Mouse (Mus musculus) midbrain, embryonic 10.5 days (tissue): ENCODE data around the gene Slc4a4. TPM values are rescaled to one million over a fixed set of nuclear protein-coding genes. Genes with fewer than 3 reads are reported as not detected.

Experiments used
- DNase-seq: peaks from one replicate; pipeline ENCODE4 v3.0.0-alpha.2; 2017; ENCODE audit warnings: low spot score
- H3K27ac ChIP-seq: fragments of 300-500 bp; sonication (generic); replicated peaks from 2 replicates; pipeline ENCODE4 v1.5.1; 2016; ENCODE audit warnings: mild to moderate bottlenecking
- H3K27me3 ChIP-seq: fragments of 300-500 bp; sonication (generic); 2 replicates; pipeline ENCODE4 v1.6.1; 2016; ENCODE audit warnings: low read depth, mild to moderate bottlenecking; ENCODE audit not compliant: poor library complexity, severe bottlenecking
- H3K36me3 ChIP-seq: fragments of 300-500 bp; sonication (generic); 2 replicates; pipeline ENCODE4 v1.6.1; 2016; ENCODE audit warnings: mild to moderate bottlenecking, moderate library complexity
- H3K4me1 ChIP-seq: fragments of 300-500 bp; sonication (generic); 2 replicates; pipeline ENCODE4 v1.6.1; 2016
- H3K4me3 ChIP-seq: fragments of 300-500 bp; sonication (generic); 2 replicates; pipeline ENCODE4 v1.5.1; 2016; ENCODE audit warnings: mild to moderate bottlenecking, moderate library complexity
- H3K9me3 ChIP-seq: fragments of 300-500 bp; sonication (generic); replicated peaks from 2 replicates; pipeline ENCODE4 v1.6.1; 2016; ENCODE audit warnings: mild to moderate bottlenecking
- WGBS: fragments of 180-500 bp; shearing (Covaris S2); methylation state at CpG from one replicate; pipeline ENCODE4 v1.1.7; 2016; 5-methylcytosine and 5-hydroxymethylcytosine counted together
- polyA plus RNA-seq: library from polyadenylated mRNA; unstranded; fragments of >200 nt; fragmentation: Nextera tagmentation; extraction: Ambion mirVana; gene quantifications from 2 replicates; pipeline ENCODE4 v1.2.1, GENCODE M21; 2016

Gene Slc4a4
- polyA plus RNA-seq, 1 experiment from 2014 or later = 1.5 TPM

GRCm38 (mm10) chr5:88925576-88925975 is 39.0 kb downstream of the Slc4a4 start:
- 95% methylated on average over 5 of the region's 5 CpGs for WGBS
- H3K9me3 ChIP-seq = no peaks in the 10 kb centered on the region
- H3K27me3 ChIP-seq = no peaks in the 10 kb centered on the region
- peaks cover 14% of the 10 kb centered on the region for H3K4me1 ChIP-seq
- H3K4me3 ChIP-seq = no peak overlapping the region
- DNase-seq = no peak
- no peak overlapping the region for H3K27ac ChIP-seq
- no peaks in the 10 kb centered on the region for H3K36me3 ChIP-seq

- no peak overlapping the region for H3K27ac ChIP-seq
- no peaks in the 10 kb centered on the region for H3K36me3 ChIP-seq
- no peak for DNase-seq
- H3K9me3 ChIP-seq = no peaks in the 10 kb centered on the region
- no peak overlapping the region for H3K4me3 ChIP-seq
- H3K27me3 ChIP-seq = no peaks in the 10 kb centered on the region
- 60% methylated on average over 13 of the region's 13 CpGs for WGBS
- H3K4me1 ChIP-seq = peaks cover 16% of the 10 kb centered on the region
These were observed 41.7 kb downstream of the Slc4a4 start for GRCm38 (mm10) chr5:88928201-88928916.

- H3K27ac ChIP-seq = peak overlapping the region; percentile 33; the same call in 1 of the 2 replicates
These were observed 42.9 kb downstream of the Slc4a4 start for GRCm38 (mm10) chr5:88929392-88930094.

GRCm38 (mm10) chr5:88930129-88930528 is 43.5 kb downstream of the Slc4a4 start:
- 85% methylated on average over 5 of the region's 5 CpGs for WGBS
- Histone ChIP-seq H3K27me3 (no peaks in the 10 kb centered on the region), H3K36me3 (no peaks in the 10 kb centered on the region), H3K9me3 (no peaks in the 10 kb centered on the region), H3K4me3 (no peak overlapping the region), H3K4me1 (peaks cover 24% of the 10 kb centered on the region), H3K27ac (0 out of 2 replicates have a peak overlapping the region, but pooled peaks have one; percentile 33)
- DNase-seq = no peak

More at GRCm38 (mm10) chr5:88929392-88930094, 42.9 kb downstream of the Slc4a4 start:
- Histone ChIP-seq H3K4me3 (no peak overlapping the region), H3K27me3 (no peaks in the 10 kb centered on the region), H3K4me1 (peaks cover 24% of the 10 kb centered on the region), H3K36me3 (no peaks in the 10 kb centered on the region), H3K9me3 (no peaks in the 10 kb centered on the region)
- peak; percentile 26 for DNase-seq
- WGBS = 51% methylated on average over 18 of the region's 18 CpGs

GRCm38 (mm10) chr5:88930611-88931010 is 44.0 kb downstream of the Slc4a4 start:
- Histone ChIP-seq H3K27ac (no peak overlapping the region), H3K27me3 (no peaks in the 10 kb centered on the region), H3K36me3 (no peaks in the 10 kb centered on the region), H3K4me1 (peaks cover 24% of the 10 kb centered on the region), H3K9me3 (no peaks in the 10 kb centered on the region), H3K4me3 (no peak overlapping the region)
- no peak for DNase-seq
- WGBS = 77% methylated on average over 11 of the region's 11 CpGs

GRCm38 (mm10) chr5:88931176-88931575 is 44.6 kb downstream of the Slc4a4 start:
- DNase-seq = no peak
- Histone ChIP-seq H3K4me1 (peaks cover 24% of the 10 kb centered on the region), H3K4me3 (no peak overlapping the region), H3K27ac (no peak overlapping the region), H3K27me3 (no peaks in the 10 kb centered on the region), H3K9me3 (no peaks in the 10 kb centered on the region), H3K36me3 (no peaks in the 10 kb centered on the region)
- WGBS = 86% methylated on average over 9 of the region's 9 CpGs

- Histone ChIP-seq H3K4me1 (peaks cover 24% of the 10 kb centered on the region), H3K27me3 (no peaks in the 10 kb centered on the region), H3K9me3 (no peaks in the 10 kb centered on the region), H3K4me3 (no peak overlapping the region), H3K36me3 (no peaks in the 10 kb centered on the region), H3K27ac (no peak overlapping the region)
- DNase-seq = no peak
- 86% methylated on average over 7 of the region's 7 CpGs for WGBS
These were observed 46.8 kb downstream of the Slc4a4 start for GRCm38 (mm10) chr5:88933454-88933853.

GRCm38 (mm10) chr5:88933946-88934345 is 47.3 kb downstream of the Slc4a4 start:
- 87% methylated on average over 14 of the region's 14 CpGs for WGBS
- DNase-seq = no peak
- H3K27ac ChIP-seq = no peak overlapping the region
- no peaks in the 10 kb centered on the region for H3K27me3 ChIP-seq
- no peaks in the 10 kb centered on the region for H3K9me3 ChIP-seq
- no peak overlapping the region for H3K4me3 ChIP-seq
- peaks cover 24% of the 10 kb centered on the region for H3K4me1 ChIP-seq
- H3K36me3 ChIP-seq = no peaks in the 10 kb centered on the region

GRCm38 (mm10) chr5:88938208-88938607 is 51.6 kb downstream of the Slc4a4 start:
- Histone ChIP-seq H3K4me1 (peaks cover 9% of the 10 kb centered on the region), H3K4me3 (no peak overlapping the region), H3K36me3 (no peaks in the 10 kb centered on the region), H3K27ac (no peak overlapping the region), H3K27me3 (no peaks in the 10 kb centered on the region), H3K9me3 (no peaks in the 10 kb centered on the region)
- no peak for DNase-seq
- 84% methylated on average over 1 of the region's 1 CpGs for WGBS

- Histone ChIP-seq H3K4me3 (no peak overlapping the region), H3K36me3 (no peaks in the 10 kb centered on the region), H3K4me1 (no peaks in the 10 kb centered on the region), H3K27ac (no peak overlapping the region), H3K9me3 (no peaks in the 10 kb centered on the region), H3K27me3 (no peaks in the 10 kb centered on the region)
- WGBS = 76% methylated on average over 6 of the region's 6 CpGs
- DNase-seq = no peak
These were observed 52.5 kb downstream of the Slc4a4 start for GRCm38 (mm10) chr5:88939151-88939550.

- no peaks in the 10 kb centered on the region for H3K36me3 ChIP-seq
- H3K9me3 ChIP-seq = no peaks in the 10 kb centered on the region
- WGBS = 76% methylated on average over 2 of the region's 2 CpGs
- H3K27ac ChIP-seq = no peak overlapping the region
- no peak for DNase-seq
- H3K4me3 ChIP-seq = no peak overlapping the region
- H3K27me3 ChIP-seq = no peaks in the 10 kb centered on the region
- no peaks in the 10 kb centered on the region for H3K4me1 ChIP-seq
These were observed 53.2 kb downstream of the Slc4a4 start for GRCm38 (mm10) chr5:88939782-88940181.

- H3K4me3 ChIP-seq = no peak overlapping the region
- H3K27ac ChIP-seq = no peak overlapping the region
- no peaks in the 10 kb centered on the region for H3K9me3 ChIP-seq
- no peak for DNase-seq
- 88% methylated on average over 7 of the region's 7 CpGs for WGBS
- H3K4me1 ChIP-seq = peaks cover 10% of the 10 kb centered on the region
- no peaks in the 10 kb centered on the region for H3K36me3 ChIP-seq
- H3K27me3 ChIP-seq = no peaks in the 10 kb centered on the region
These were observed 55.3 kb downstream of the Slc4a4 start for GRCm38 (mm10) chr5:88941905-88942304.

GRCm38 (mm10) chr5:88945661-88946339 is 59.2 kb downstream of the Slc4a4 start:
- no peak for DNase-seq
- Histone ChIP-seq H3K27me3 (no peaks in the 10 kb centered on the region), H3K9me3 (no peaks in the 10 kb centered on the region), H3K36me3 (no peaks in the 10 kb centered on the region), H3K4me1 (peaks cover 10% of the 10 kb centered on the region), H3K4me3 (no peak overlapping the region), H3K27ac (no peak overlapping the region)
- WGBS = 55% methylated on average over 10 of the region's 10 CpGs
